Comparison of ENCODE assay signal across 22 mouse cellular contexts in genomic region chr9:72180972-72181371, GRCm38 (mm10).
A peak's percentile ranks its signal among the peaks of the same experiment; 100 is the strongest.
DNase-seq lines count a peak whose midpoint lies in the region; ATAC-seq and TF ChIP-seq lines count a peak whose summit lies in the region.
"Had no signal": no experiment of that assay in that cellular context is flagged by ENCODE, and none has a peak within 500 bp of the region (broad histone marks: within the 10 kb centered on the region; RNA-seq: fewer than 3 reads in every experiment).

No protein-coding gene starts in this region.

- no peak for TF ChIP-seq EP300 in heart, postnatal 0 days (IDR thresholded peaks at IDR 0.05; ENCODE audit: low read depth)

- peak; percentile 94 for DNase-seq in heart, adult 11 months
- no peak for DNase-seq in heart, embryonic 10.5 days (ENCODE audit: low spot score)
- DNase-seq in ovary, adult 18-20 months (ENCODE audit: low spot score), result peak; percentile 17
- DNase-seq in ovary, postnatal 14 days (ENCODE audit: low spot score), result no peak
- peak; percentile 32 for DNase-seq in heart, postnatal 0 days (ENCODE audit: low spot score)
- DNase-seq in testis, postnatal 14 days (ENCODE audit: low spot score), result peak; percentile 12
- DNase-seq in B cell, adult 2 months, result no peak
- DNase-seq: adrenal gland, adult 2 months; cerebellum, postnatal 36 days; forebrain, postnatal 0 days; layer of hippocampus, postnatal 36 days; liver, postnatal 0 days; midbrain, embryonic 14.5 days; right cerebral cortex, postnatal 4 days; thymus, postnatal 14 days had no signal

- H3K9me3 ChIP-seq in heart, embryonic 10.5 days, result no peaks in the 10 kb centered on the region
- H3K9me3 ChIP-seq in heart, postnatal 0 days (replicated peaks; ENCODE audit: control insufficient read depth, low read length), result no peaks in the 10 kb centered on the region
- H3K9me3 ChIP-seq: embryonic facial prominence, embryonic 15.5 days; kidney, embryonic 15.5 days; limb, embryonic 13.5 days; neural tube, embryonic 12.5 days had no signal

- H3K27me3 ChIP-seq in heart, embryonic 10.5 days (ENCODE audit: insufficient read depth, poor library complexity, severe bottlenecking), result no peaks in the 10 kb centered on the region
- no peaks in the 10 kb centered on the region for H3K27me3 ChIP-seq in heart, postnatal 0 days (ENCODE audit: control insufficient read depth, insufficient read depth, low read length)
- H3K27me3 ChIP-seq: embryonic facial prominence, embryonic 15.5 days; kidney, embryonic 15.5 days; limb, embryonic 13.5 days; neural tube, embryonic 12.5 days; Patski had no signal

- H3K36me3 ChIP-seq in heart, embryonic 10.5 days, result no peaks in the 10 kb centered on the region
- no peaks in the 10 kb centered on the region for H3K36me3 ChIP-seq in heart, postnatal 0 days (replicated peaks; ENCODE audit: control insufficient read depth, insufficient read depth, low read length)
- H3K36me3 ChIP-seq: embryonic facial prominence, embryonic 15.5 days; kidney, embryonic 15.5 days; limb, embryonic 13.5 days; neural tube, embryonic 12.5 days had no signal

- H3K27ac ChIP-seq in heart, embryonic 10.5 days, result no peak overlapping the region
- peak overlapping the region; percentile 25; the same call in 1 of the 2 replicates for H3K27ac ChIP-seq in heart, postnatal 0 days (ENCODE audit: low read depth)
- H3K27ac ChIP-seq: embryonic facial prominence, embryonic 15.5 days; heart, adult 2 months; kidney, embryonic 15.5 days; limb, embryonic 13.5 days; neural tube, embryonic 12.5 days had no signal

- no peak overlapping the region for H3K9ac ChIP-seq in heart, postnatal 0 days (replicated peaks; ENCODE audit: low read depth, low read length)
- H3K9ac ChIP-seq: embryonic facial prominence, embryonic 15.5 days; forebrain, postnatal 0 days; kidney, embryonic 15.5 days; limb, embryonic 13.5 days; liver, postnatal 0 days; neural tube, embryonic 12.5 days had no signal

- no peak for TF ChIP-seq CTCF in heart, postnatal 0 days (IDR thresholded peaks at IDR 0.05; ENCODE audit: low read depth)

- 72% methylated on average over 6 of the region's 6 CpGs for whole genome bisulfite sequencing in heart, embryonic 10.5 days
- 37% methylated on average over 6 of the region's 6 CpGs for WGBS in heart, postnatal 0 days

- ATAC-seq in heart, postnatal 0 days (ENCODE audit: insufficient read depth, low read depth), result peak; percentile 67
- ATAC-seq: CD4-positive, CD25-positive, alpha-beta regulatory T cell, adult 4 months; forebrain, postnatal 0 days; liver, postnatal 0 days; Patski had no signal

- no peak overlapping the region for H3K4me3 ChIP-seq in heart, embryonic 10.5 days
- no peak overlapping the region for H3K4me3 ChIP-seq in heart, postnatal 0 days (ENCODE audit: low read depth, low read length)
- H3K4me3 ChIP-seq: embryonic facial prominence, embryonic 15.5 days; heart, adult 2 months; kidney, embryonic 15.5 days; limb, embryonic 13.5 days; neural tube, embryonic 12.5 days had no signal

- no peaks in the 10 kb centered on the region for H3K4me1 ChIP-seq in heart, embryonic 10.5 days
- H3K4me1 ChIP-seq in heart, postnatal 0 days (ENCODE audit: control insufficient read depth, insufficient read depth), result 0 out of 2 replicates have a peak, but pooled peaks cover 10% of the 10 kb centered on the region
- H3K4me1 ChIP-seq: kidney, embryonic 15.5 days; limb, embryonic 13.5 days; neural tube, embryonic 12.5 days had no signal

- H3K4me2 ChIP-seq in heart, postnatal 0 days (ENCODE audit: low read depth, low read length), result no peak overlapping the region
- H3K4me2 ChIP-seq: embryonic facial prominence, embryonic 15.5 days; kidney, embryonic 15.5 days; limb, embryonic 13.5 days; neural tube, embryonic 12.5 days had no signal

Comparison
In these comparisons a context has a peak if more than half of its experiments do, and no peak if none do; other contexts are left out.
1. DNase-seq: peak in heart, adult 11 months (single experiment), ovary, adult 18-20 months (single experiment), heart, postnatal 0 days (single experiment) and testis, postnatal 14 days (single experiment); none in heart, embryonic 10.5 days (single experiment), ovary, postnatal 14 days (single experiment) and B cell, adult 2 months (0 of 2).